ENCODE assay signal across 11 mouse cellular contexts in genomic region chr11:94957693-94958064, GRCm38 (mm10). TPM values are rescaled to one million over a fixed set of nuclear protein-coding genes. Genes with fewer than 3 reads are reported as not detected.
DNase-seq lines count a peak whose midpoint lies in the region; TF ChIP-seq lines count a peak whose summit lies in the region.
"Had no signal": no experiment of that assay in that cellular context is flagged by ENCODE, and none has a peak within 500 bp of the region (broad histone marks: within the 10 kb centered on the region; RNA-seq: fewer than 3 reads in every experiment).

No protein-coding gene starts in this region.

- H3K4me3 ChIP-seq in E14TG2a.4 (replicated peaks; ENCODE audit: low read length), result peak overlapping the region; percentile 69

- peaks cover 65% of the 10 kb centered on the region for H3K4me1 ChIP-seq in E14TG2a.4 (replicated peaks; ENCODE audit: low read depth, low read length)

- peak; percentile 23 to 48 for DNase-seq in cerebellum, postnatal 25 days
- DNase-seq in cerebellum, postnatal 4 days (ENCODE audit: low spot score in 2 of 2), result no peak
- peak; percentile 81 for DNase-seq in heart, adult 8-10 months (ENCODE audit: low spot score)
- DNase-seq in kidney, postnatal 36 days, result peak; percentile 50 to 63
- no peak for DNase-seq in thymus, postnatal 14 days
- no peak for DNase-seq in frontal cortex, adult 2 months (ENCODE audit: extremely low spot score in 1 of 2, low spot score in 1 of 2)
- DNase-seq in layer of hippocampus, postnatal 14 days (ENCODE audit: low spot score in 2 of 2), result no peak
- DNase-seq: thymus, adult 2 months had no signal

- TF ChIP-seq CTCF in E14TG2a.4 (conservative IDR thresholded peaks at IDR 0.05; ENCODE audit: low read length), result no peak

- no peaks in the 10 kb centered on the region for H3K27me3 ChIP-seq in E14TG2a.4 (ENCODE audit: insufficient read depth, low read length)

- no peaks in the 10 kb centered on the region for H3K9me3 ChIP-seq in E14TG2a.4 (ENCODE audit: low read length)

- no peaks in the 10 kb centered on the region for H3K36me3 ChIP-seq in E14TG2a.4 (ENCODE audit: insufficient read depth, low read length)

RNA-seq across cellular contexts. Expression of gene Hils1, which starts 9.7 kb away (rescaled TPM):
- total RNA-seq in heart, adult 8-10 months (2022), result not detected
- not detected in 2 replicates for polyA plus RNA-seq in frontal cortex, adult 2 months (2012; rRNA removed)
- not detected for total RNA-seq in layer of hippocampus, postnatal 14 days (2021)
- total RNA-seq: adrenal gland, adult 8-10 months; layer of hippocampus, adult 8-10 months had no signal

RNA-seq across cellular contexts. Expression of gene Sgca, which starts 18.4 kb away (rescaled TPM):
- 100 to 1,000 TPM; 202 to 221 (median 208) TPM for total RNA-seq in heart, adult 8-10 months (2022)
- 1.1 and 1.4 TPM in 2 replicates for polyA plus RNA-seq in frontal cortex, adult 2 months (2012; rRNA removed)
- total RNA-seq in layer of hippocampus, postnatal 14 days (2021), result under 1 TPM; 0.95 to 0.99 TPM
- total RNA-seq: adrenal gland, adult 8-10 months had no signal

RNA-seq across cellular contexts. Expression of gene Col1a1, which starts 21.7 kb away (rescaled TPM):
- 10 to 100 TPM; 23.3 to 50.4 (median 39.8) TPM for total RNA-seq in heart, adult 8-10 months (2022)
- polyA plus RNA-seq in frontal cortex, adult 2 months (2012; rRNA removed), result 6.9 and 8.7 TPM in 2 replicates
- 10 to 100 TPM; 39.7 to 59.5 TPM for total RNA-seq in layer of hippocampus, postnatal 14 days (2021)

RNA-seq across cellular contexts. Expression of gene Ppp1r9b, which starts 33.2 kb away (rescaled TPM):
- 10 to 100 TPM; 43.9 to 47.4 (median 45.6) TPM for total RNA-seq in heart, adult 8-10 months (2022)
- polyA plus RNA-seq in frontal cortex, adult 2 months (2012; rRNA removed), result 296 and 312 TPM in 2 replicates
- total RNA-seq in layer of hippocampus, postnatal 14 days (2021), result 100 to 1,000 TPM; 705 to 706 TPM

RNA-seq across cellular contexts. Expression of gene Samd14, which starts 52.0 kb away (rescaled TPM):
- 1 to 10 TPM in 2 of 4 experiments, under 1 TPM in 2; 0.72 to 1.1 (median 0.96) TPM for total RNA-seq in heart, adult 8-10 months (2022)
- polyA plus RNA-seq in frontal cortex, adult 2 months (2012; rRNA removed), result 27.5 and 28.1 TPM in 2 replicates
- total RNA-seq in layer of hippocampus, postnatal 14 days (2021), result 10 to 100 TPM; 73.6 to 78.1 TPM

Comparison
In these comparisons a context has a peak if more than half of its experiments do, and no peak if none do; other contexts are left out.
1. DNase-seq: peak in cerebellum, postnatal 25 days (2 of 2), heart, adult 8-10 months (single experiment) and kidney, postnatal 36 days (2 of 2); none in cerebellum, postnatal 4 days (0 of 2), thymus, postnatal 14 days (single experiment), frontal cortex, adult 2 months (0 of 2) and layer of hippocampus, postnatal 14 days (0 of 2).
2. RNA of gene Sgca, which starts 18.4 kb away (total RNA-seq): 202 to 221 TPM in heart, adult 8-10 months; 0.95 to 0.99 TPM in layer of hippocampus, postnatal 14 days; every median in the first group is over 100 times any median in the second.